Mouse (Mus musculus): ENCODE results near the gene Lnx1.

DNA sequence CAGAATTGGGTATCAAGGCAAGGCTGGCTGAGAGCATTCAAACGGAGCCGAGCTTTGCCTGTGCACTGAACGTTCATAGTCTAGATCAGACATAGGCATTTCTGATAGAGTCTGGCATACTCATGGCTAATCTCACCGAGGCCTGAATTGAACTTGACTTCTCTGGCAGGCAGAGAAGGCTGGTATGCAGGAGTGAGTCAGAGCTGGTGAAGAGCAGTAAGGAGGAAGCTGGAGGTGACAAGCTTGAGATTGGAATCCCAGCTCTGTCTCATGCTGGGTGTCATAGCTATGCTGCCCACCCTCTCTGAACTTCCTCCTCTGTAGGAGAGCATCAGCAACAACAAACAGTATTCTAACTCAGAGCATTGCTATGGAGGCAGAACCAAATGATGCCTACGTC lies 24.0 kb downstream of the Lnx1 start:
- TF ChIP-seq CTCF (conservative IDR thresholded peaks at IDR 0.05; ENCODE audit: low read length): no peak
- no peak for TF ChIP-seq NANOG (IDR thresholded peaks at IDR 0.05; ENCODE audit: borderline replicate concordance, low read length)
- TF ChIP-seq POU5F1 (IDR thresholded peaks at IDR 0.05; ENCODE audit: borderline replicate concordance, low read length): no peak

Data from E14TG2a.4 (cell line).